Mouse (Mus musculus): Measurements from ENCODE around the gene Tomm6.

DNA sequence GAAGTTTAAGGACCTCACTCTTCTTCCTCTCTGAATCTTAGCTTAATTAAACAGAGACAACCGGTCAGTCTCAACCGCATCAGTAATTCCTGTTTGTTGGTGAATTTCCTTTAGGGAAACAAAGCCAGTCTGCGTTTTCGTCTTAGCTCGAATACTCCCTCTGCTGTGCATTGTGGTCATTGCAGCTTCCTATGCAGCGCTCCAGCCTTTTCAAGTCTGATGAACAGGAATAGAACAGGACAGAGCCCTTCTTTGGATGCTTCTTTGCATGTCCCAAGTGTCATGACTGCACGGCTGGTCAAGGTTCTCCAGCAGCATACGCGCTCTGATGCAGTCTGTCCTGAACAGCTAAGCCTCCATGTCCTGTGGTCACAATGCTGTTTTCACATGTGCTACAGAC is 11.6 kb downstream of the Tomm6 start:
- TF ChIP-seq POLR2A (IDR thresholded peaks at IDR 0.05; ENCODE audit: extremely low read depth, insufficient read depth, low read length) = no peak
- peak; percentile 89 for TF ChIP-seq CTCF (IDR thresholded peaks at IDR 0.05; ENCODE audit: extremely low read depth, insufficient read depth, low read length)
